Mouse (Mus musculus) central nervous system, embryonic 11.5 days (tissue): ENCODE measurements around the gene Bsph2. TPM values are rescaled to one million over a fixed set of nuclear protein-coding genes. Genes with fewer than 3 reads are reported as not detected.

Experiments used
- polyA plus RNA-seq: library from polyadenylated mRNA; depleted of rRNA; stranded (reverse); fragments of >200 nt; gene quantifications from 2 replicates; pipeline ENCODE4 v1.2.3, GENCODE M21; 2012; rRNA removed

Gene Bsph2
- polyA plus RNA-seq, result not detected in 2 replicates

GRCm38 (mm10) chr7:13570967-13571366, at the start of gene Bsph2:
Gene Bsph2, minus strand, starts transcription at chr7:13571067.

Other genes with a start within 250 kb of the Bsph2 start
- 3.8 and 3.9 TPM in 2 replicates for gene Pla2g4c, start 246.4 kb downstream of the Bsph2 start, polyA plus RNA-seq
- 0.17 and 0.98 TPM in 2 replicates for gene Cabp5, start 172.9 kb downstream of the Bsph2 start, polyA plus RNA-seq
- gene Bsph1, start 120.2 kb downstream of the Bsph2 start, polyA plus RNA-seq, result not detected in 2 replicates
- gene Sult2a5, start 52.9 kb upstream of the Bsph2 start, polyA plus RNA-seq, result not detected in 2 replicates
- not detected in 2 replicates for gene Sult2a2, start 162.4 kb upstream of the Bsph2 start, polyA plus RNA-seq